Mouse (Mus musculus) midbrain, embryonic 16.5 days (tissue): ENCODE results near the gene Tpm3. TPM values are rescaled to one million over a fixed set of nuclear protein-coding genes. Genes with fewer than 3 reads are reported as not detected.

Experiments
- ATAC-seq: fragments of 200-750 bp; cut with Nextera tagmentation; 2 replicates; pipeline ENCODE4 v1.8.0; 2017; ENCODE audit warnings: moderate TSS enrichment
- H3K27ac ChIP-seq: fragments of 300-500 bp; sonication (generic); 2 replicates; pipeline ENCODE4 v1.5.1; 2014; ENCODE audit warnings: mild to moderate bottlenecking, low read length, mixed read lengths
- H3K27me3 ChIP-seq: fragments of 300-500 bp; sonication (generic); 2 replicates; pipeline ENCODE4 v1.6.1; 2014; ENCODE audit warnings: low read depth, low read length, mixed read lengths; ENCODE audit not compliant: control insufficient read depth, insufficient read depth
- H3K36me3 ChIP-seq: fragments of 300-500 bp; sonication (generic); 2 replicates; pipeline ENCODE4 v1.6.1; 2014; ENCODE audit warnings: mild to moderate bottlenecking, low read length, moderate library complexity, mixed read lengths; ENCODE audit not compliant: control insufficient read depth, insufficient read depth
- H3K4me1 ChIP-seq: fragments of 300-500 bp; sonication (generic); 2 replicates; pipeline ENCODE4 v1.6.1; 2014; ENCODE audit warnings: mild to moderate bottlenecking, low read length, mixed read lengths; ENCODE audit not compliant: control insufficient read depth, insufficient read depth
- H3K4me2 ChIP-seq: fragments of 300-500 bp; sonication (generic); 2 replicates; pipeline ENCODE4 v1.6.1; 2014; ENCODE audit warnings: mild to moderate bottlenecking, low read length, mixed read lengths
- H3K4me3 ChIP-seq: fragments of 300-500 bp; sonication (generic); 2 replicates; pipeline ENCODE4 v1.5.1; 2014; ENCODE audit warnings: low read depth, mild to moderate bottlenecking, low read length, moderate library complexity, mixed read lengths
- H3K9ac ChIP-seq: fragments of 300-500 bp; sonication (generic); 2 replicates; pipeline ENCODE4 v1.6.1; 2014; ENCODE audit warnings: low read depth, low read length, mixed read lengths
- H3K9me3 ChIP-seq: fragments of 300-500 bp; sonication (generic); replicated peaks from 2 replicates; pipeline ENCODE4 v1.6.1; 2014; ENCODE audit warnings: mild to moderate bottlenecking, low read length, mixed read lengths; ENCODE audit not compliant: control insufficient read depth, poor library complexity, severe bottlenecking
- WGBS: fragments of 180-500 bp; shearing (Covaris S2); extraction: QIAGEN DNeasy Blood & Tissue Kit; methylation state at CpG from one replicate; pipeline ENCODE4 v1.1.7; 2014; 5-methylcytosine and 5-hydroxymethylcytosine counted together
- microRNA counts: library from miRNA; unstranded; fragments of <30 nt; microRNA quantifications from one replicate; lab custom pipeline; 2016
- microRNA-seq: library from miRNA; unstranded; fragments of <30 nt; microRNA quantifications from one replicate; pipeline ENCODE4, GENCODE M21; 2017
- polyA plus RNA-seq: library from polyadenylated mRNA; unstranded; fragments of >200 nt; fragmentation: Nextera tagmentation; extraction: Ambion mirVana; gene quantifications from 2 replicates; pipeline ENCODE4 v1.2.1, GENCODE M21; 2015

Gene Tpm3
- polyA plus RNA-seq, 1 experiment from 2014 or later: 377 TPM

- Histone ChIP-seq H3K27me3 (no peaks in the 10 kb centered on the region), H3K4me2 (no peak overlapping the region), H3K4me1 (no peaks in the 10 kb centered on the region), H3K9me3 (no peaks in the 10 kb centered on the region), H3K27ac (no peak overlapping the region), H3K9ac (no peak overlapping the region), H3K4me3 (no peak overlapping the region), H3K36me3 (no peaks in the 10 kb centered on the region)
- WGBS: 71% methylated on average over 1 of the region's 1 CpGs
- no peak for ATAC-seq
Observed at GRCm38 (mm10) chr3:90137606-90138005, 65.2 kb downstream of the Tpm3 start.

GRCm38 (mm10) chr3:90139962-90140361, 67.5 kb downstream of the Tpm3 start:
- Histone ChIP-seq H3K27ac (no peak overlapping the region), H3K4me1 (no peaks in the 10 kb centered on the region)
- 93% methylated on average over 3 of the region's 3 CpGs for WGBS

DNA sequence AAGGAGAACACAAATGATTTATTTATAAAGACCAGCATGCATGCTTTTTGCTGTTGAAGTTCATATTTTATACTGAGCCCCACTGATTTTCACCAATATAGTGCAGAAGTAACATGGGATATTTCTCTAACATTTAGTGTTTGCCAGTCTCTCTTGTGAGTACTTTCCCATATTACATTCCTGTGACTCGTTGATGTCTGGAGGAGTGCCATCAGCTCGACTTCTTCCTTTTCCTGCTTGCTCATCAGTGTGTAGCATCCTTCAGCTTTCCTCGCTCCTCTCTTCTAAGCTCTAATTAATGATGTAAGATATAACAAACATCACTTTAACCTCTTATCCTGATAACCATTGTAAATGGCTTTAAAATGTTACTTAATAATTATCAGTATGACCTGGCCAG, 73.0 kb downstream of the Tpm3 start:
- 78% methylated on average over 3 of the region's 3 CpGs for WGBS
- no peak for ATAC-seq
- H3K9me3 ChIP-seq: no peaks in the 10 kb centered on the region
- no peak overlapping the region for H3K9ac ChIP-seq
- no peak overlapping the region for H3K4me2 ChIP-seq
- no peak overlapping the region for H3K27ac ChIP-seq
- H3K27me3 ChIP-seq: no peaks in the 10 kb centered on the region
- H3K4me3 ChIP-seq: no peak overlapping the region
- H3K36me3 ChIP-seq: no peaks in the 10 kb centered on the region
- H3K4me1 ChIP-seq: no peaks in the 10 kb centered on the region

More at GRCm38 (mm10) chr3:90139962-90140361, 67.5 kb downstream of the Tpm3 start:
- H3K4me3 ChIP-seq: no peak overlapping the region
- no peak overlapping the region for H3K4me2 ChIP-seq
- no peaks in the 10 kb centered on the region for H3K27me3 ChIP-seq
- H3K9ac ChIP-seq: no peak overlapping the region
- no peak for ATAC-seq
- no peaks in the 10 kb centered on the region for H3K36me3 ChIP-seq
- no peaks in the 10 kb centered on the region for H3K9me3 ChIP-seq

DNA sequence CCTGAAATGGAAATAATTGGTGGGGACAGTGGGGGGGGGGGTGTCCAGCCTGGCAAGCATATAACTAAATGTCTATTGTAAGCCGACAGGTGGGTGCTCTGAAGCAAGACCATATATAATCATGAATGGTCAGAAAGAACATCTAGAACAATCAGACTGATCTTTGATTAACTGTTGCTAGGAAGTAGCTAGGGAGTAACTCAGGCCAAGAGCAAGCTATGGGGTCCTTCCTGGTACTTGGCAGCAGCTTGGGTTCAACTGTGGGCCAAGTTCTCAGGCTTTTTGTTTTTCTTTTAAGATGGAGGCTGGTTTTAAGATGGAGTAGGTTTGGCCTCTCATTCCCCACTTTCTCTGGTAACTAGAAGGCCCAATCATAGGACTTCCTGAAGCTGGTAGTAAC, 74.2 kb downstream of the Tpm3 start:
- no peaks in the 10 kb centered on the region for H3K9me3 ChIP-seq
- 70% methylated on average over 1 of the region's 1 CpGs for WGBS
- no peaks in the 10 kb centered on the region for H3K36me3 ChIP-seq
- no peak overlapping the region for H3K4me2 ChIP-seq
- no peak overlapping the region for H3K27ac ChIP-seq
- no peaks in the 10 kb centered on the region for H3K4me1 ChIP-seq
- H3K27me3 ChIP-seq: no peaks in the 10 kb centered on the region
- no peak for ATAC-seq
- H3K9ac ChIP-seq: no peak overlapping the region
- no peak overlapping the region for H3K4me3 ChIP-seq

MicroRNAs within 50 kb of the gene (microRNA counts, 519-probe panel; counts per million panel counts)
- microRNA mmu-miR-190b (lab: Ali Mortazavi, UCI): 2,867 counts per million, percentile 84 among the panel's probes with 10 or more counts

Small RNAs within 50 kb of the gene (microRNA-seq; reads per million reads assigned to microRNA genes)
- gene Mir190b: 18.6 reads per million, percentile 36 among the genes with 10 or more reads in this experiment

Other genes starting within 250 kb of the Tpm3 start
- gene She, start 241.3 kb upstream of the Tpm3 start, polyA plus RNA-seq: 1.3 and 1.4 TPM in 2 replicates
- gene Il6ra, start 159.5 kb upstream of the Tpm3 start, polyA plus RNA-seq: 0.75 and 0.78 TPM in 2 replicates
- gene Atp8b2, start 109.1 kb upstream of the Tpm3 start, polyA plus RNA-seq: 12.5 and 13.9 TPM in 2 replicates
- gene Hax1, start 73.9 kb upstream of the Tpm3 start, polyA plus RNA-seq: 114 TPM in 2 replicates
- 224 and 225 TPM in 2 replicates for gene 4933434E20Rik, start 21.0 kb upstream of the Tpm3 start, polyA plus RNA-seq
- 120 and 132 TPM in 2 replicates for gene Ubap2l, start 20.0 kb upstream of the Tpm3 start, polyA plus RNA-seq
- gene Nup210l, start 31.5 kb downstream of the Tpm3 start, polyA plus RNA-seq: 0.16 and 0.35 TPM in 2 replicates
- 691 and 714 TPM in 2 replicates for gene Rps27, start 141.0 kb downstream of the Tpm3 start, polyA plus RNA-seq
- gene Rab13, start 141.0 kb downstream of the Tpm3 start, polyA plus RNA-seq: 19.6 and 22.4 TPM in 2 replicates
- gene Jtb, start 158.9 kb downstream of the Tpm3 start, polyA plus RNA-seq: 87.6 and 100 TPM in 2 replicates
- gene Creb3l4, start 170.9 kb downstream of the Tpm3 start, polyA plus RNA-seq: 1.1 and 2.2 TPM in 2 replicates
- gene Slc39a1, start 175.5 kb downstream of the Tpm3 start, polyA plus RNA-seq: 43.0 and 46.8 TPM in 2 replicates
- 21.5 and 24.6 TPM in 2 replicates for gene Crtc2, start 181.5 kb downstream of the Tpm3 start, polyA plus RNA-seq
- 7.8 and 8.5 TPM in 2 replicates for gene Dennd4b, start 192.5 kb downstream of the Tpm3 start, polyA plus RNA-seq
- 10.9 and 12.0 TPM in 2 replicates for gene Gatad2b, start 220.5 kb downstream of the Tpm3 start, polyA plus RNA-seq